Mouse (Mus musculus) liver, embryonic 15.5 days (tissue): ENCODE measurements around the gene 3110009E18Rik. TPM values are rescaled to one million over a fixed set of nuclear protein-coding genes. Genes with fewer than 3 reads are reported as not detected.

ENCODE experiments used
- ATAC-seq: fragments of 200-750 bp; cut with Nextera tagmentation; 2 replicates; pipeline ENCODE4 v1.8.0; 2017; ENCODE audit warnings: moderate number of reproducible peaks, mild to moderate bottlenecking, moderate library complexity; ENCODE audit not compliant: insufficient read depth
- H3K27ac ChIP-seq: fragments of 300-500 bp; sonication (generic); replicated peaks from 2 replicates; pipeline ENCODE4 v1.5.1; 2015; ENCODE audit warnings: mild to moderate bottlenecking, inconsistent platforms
- H3K27me3 ChIP-seq: fragments of 300-500 bp; sonication (generic); 2 replicates; pipeline ENCODE4 v1.6.1; 2015; ENCODE audit warnings: mild to moderate bottlenecking, inconsistent platforms
- H3K36me3 ChIP-seq: fragments of 300-500 bp; sonication (generic); replicated peaks from 2 replicates; pipeline ENCODE4 v1.6.1; 2015; ENCODE audit warnings: moderate library complexity, mild to moderate bottlenecking, inconsistent platforms
- H3K4me1 ChIP-seq: fragments of 300-500 bp; sonication (generic); replicated peaks from 2 replicates; pipeline ENCODE4 v1.6.1; 2015; ENCODE audit warnings: inconsistent platforms
- H3K4me2 ChIP-seq: fragments of 300-500 bp; sonication (generic); 2 replicates; pipeline ENCODE4 v1.6.1; 2015; ENCODE audit warnings: moderate library complexity, mild to moderate bottlenecking, inconsistent platforms
- H3K4me3 ChIP-seq: fragments of 300-500 bp; sonication (generic); replicated peaks from 2 replicates; pipeline ENCODE4 v1.5.1; 2015; ENCODE audit warnings: mild to moderate bottlenecking, inconsistent platforms
- H3K9ac ChIP-seq: fragments of 300-500 bp; sonication (generic); 2 replicates; pipeline ENCODE4 v1.6.1; 2015; ENCODE audit warnings: moderate library complexity, mild to moderate bottlenecking, inconsistent platforms
- H3K9me3 ChIP-seq: fragments of 300-500 bp; sonication (generic); replicated peaks from 2 replicates; pipeline ENCODE4 v1.6.1; 2016; ENCODE audit warnings: inconsistent platforms
- WGBS: fragments of 180-500 bp; shearing (Covaris S2); methylation state at CpG from one replicate; pipeline ENCODE4 v1.1.7; 2015; ENCODE audit warnings: mixed read lengths; ENCODE audit not compliant: insufficient replicate concordance; 5-methylcytosine and 5-hydroxymethylcytosine counted together
- polyA plus RNA-seq: library from polyadenylated mRNA; unstranded; fragments of >200 nt; fragmentation: Nextera tagmentation; extraction: Ambion mirVana; gene quantifications from 2 replicates; pipeline ENCODE4 v1.2.1, GENCODE M21; 2015

Gene 3110009E18Rik
- polyA plus RNA-seq, 1 experiment from 2014 or later: 5.8 TPM

DNA sequence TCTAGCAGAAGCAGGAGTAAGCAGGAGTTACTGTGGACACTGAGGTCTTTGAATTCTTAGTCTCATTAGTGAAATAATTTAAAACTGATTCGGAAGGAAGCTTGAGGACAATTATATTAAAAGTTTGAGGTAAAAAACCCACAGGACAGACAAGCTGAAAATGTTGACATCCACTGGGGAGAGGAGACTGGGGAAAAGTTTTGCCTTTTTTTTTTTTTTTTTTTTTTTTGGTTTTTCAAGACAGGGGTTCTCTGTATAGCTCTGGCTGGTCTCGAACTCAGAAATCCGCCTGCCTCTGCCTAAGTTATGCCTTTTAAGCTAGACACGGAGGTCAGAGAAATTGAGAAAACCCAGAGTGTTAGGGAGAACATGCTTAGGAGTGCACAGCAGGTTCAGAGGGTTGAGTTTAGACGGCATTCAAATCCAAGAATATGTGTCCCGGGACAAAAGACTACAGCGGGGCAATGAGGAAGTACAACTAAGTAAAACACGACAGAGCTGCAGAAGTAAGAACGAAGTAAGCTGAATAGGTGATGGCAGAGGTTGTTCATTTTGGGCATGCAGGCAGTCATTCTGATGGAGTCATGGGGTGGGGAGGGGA lies 1.0 kb downstream of the 3110009E18Rik start:
- peak overlapping the region; percentile 83 for H3K27ac ChIP-seq
- peak overlapping the region; percentile 66 for H3K9ac ChIP-seq
- peaks cover 47% of the 10 kb centered on the region for H3K4me1 ChIP-seq
- peak overlapping the region; percentile 96 for H3K4me2 ChIP-seq
- no peaks in the 10 kb centered on the region for H3K27me3 ChIP-seq
- 58% methylated on average over 9 of the region's 9 CpGs for WGBS
- ATAC-seq: no peak
- H3K9me3 ChIP-seq: no peaks in the 10 kb centered on the region
- H3K4me3 ChIP-seq: peak overlapping the region; percentile 72
- H3K36me3 ChIP-seq: peaks cover 13% of the 10 kb centered on the region

DNA sequence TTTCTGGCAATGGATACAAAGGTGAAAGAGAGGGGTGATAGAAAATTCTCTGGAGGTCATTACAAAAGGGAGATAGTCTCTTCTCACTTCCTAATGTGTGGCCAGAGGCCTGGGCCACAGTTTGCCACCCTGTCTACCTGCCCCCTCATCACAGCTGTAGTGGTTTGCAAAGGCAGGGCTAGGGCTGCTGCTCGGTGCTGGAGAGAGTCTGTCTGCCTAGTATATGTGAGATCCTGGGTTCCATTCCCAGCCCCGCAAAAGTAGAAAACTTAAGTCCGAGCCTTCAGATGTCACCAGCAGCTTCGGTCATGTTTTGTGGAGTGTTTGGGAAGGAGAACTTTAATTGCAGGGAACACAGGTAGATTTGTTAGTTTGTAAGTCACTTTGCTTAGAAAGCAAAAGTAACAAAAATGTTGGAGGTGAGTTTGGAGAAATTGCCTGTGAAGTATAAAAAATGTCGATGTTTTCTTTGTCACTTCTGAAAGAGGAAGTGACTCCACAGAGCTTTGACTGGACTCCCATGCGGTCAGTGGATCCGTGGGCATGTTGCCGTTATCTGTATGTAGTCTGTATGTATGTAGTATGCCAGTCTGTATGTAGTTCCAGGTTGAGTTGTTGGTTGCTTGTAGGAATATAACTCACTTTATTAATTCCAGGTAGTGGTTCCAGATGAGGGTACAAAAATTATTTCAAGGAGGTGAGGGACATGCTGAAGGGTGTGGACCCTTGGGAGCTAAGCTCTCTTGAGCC lies 1.8 kb downstream of the 3110009E18Rik start:
- H3K27me3 ChIP-seq: no peaks in the 10 kb centered on the region
- H3K9ac ChIP-seq: no peak overlapping the region
- no peak overlapping the region for H3K27ac ChIP-seq
- no peak for ATAC-seq
- H3K4me3 ChIP-seq: peak overlapping the region; percentile 72; the same call in 1 of the 2 replicates
- peaks cover 11% of the 10 kb centered on the region; the same call in 1 of the 2 replicates for H3K36me3 ChIP-seq
- no peaks in the 10 kb centered on the region for H3K9me3 ChIP-seq
- whole genome bisulfite sequencing: 71% methylated on average over 8 of the region's 8 CpGs
- peak overlapping the region; percentile 96; the same call in 1 of the 2 replicates for H3K4me2 ChIP-seq
- H3K4me1 ChIP-seq: peaks cover 47% of the 10 kb centered on the region

DNA sequence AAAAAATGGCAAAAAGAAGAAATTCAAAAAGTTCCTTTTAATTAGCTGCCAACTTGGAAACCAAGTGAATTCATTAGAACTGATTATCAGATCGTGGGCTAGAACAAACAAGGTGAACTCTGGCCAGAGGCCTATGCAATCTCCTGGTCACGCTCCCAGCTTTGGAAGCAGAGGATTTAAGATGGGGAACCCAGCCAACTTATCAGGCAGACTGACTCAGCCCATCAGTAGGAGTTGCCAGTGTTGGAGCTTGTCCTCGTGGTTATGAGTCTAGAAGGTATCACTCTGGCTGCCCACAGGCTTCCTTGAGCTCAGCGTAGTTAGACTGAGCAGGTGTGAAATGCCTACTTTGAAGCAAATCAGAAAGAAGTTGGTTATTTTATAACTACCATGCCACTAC lies 3.9 kb downstream of the 3110009E18Rik start:
- Histone ChIP-seq H3K4me2 (no peak overlapping the region), H3K36me3 (no peaks in the 10 kb centered on the region), H3K4me3 (no peak overlapping the region), H3K9me3 (no peaks in the 10 kb centered on the region), H3K9ac (no peak overlapping the region), H3K27ac (no peak overlapping the region), H3K4me1 (peaks cover 33% of the 10 kb centered on the region), H3K27me3 (no peaks in the 10 kb centered on the region)
- no peak for ATAC-seq
- 48% methylated on average over 4 of the region's 4 CpGs for WGBS

DNA sequence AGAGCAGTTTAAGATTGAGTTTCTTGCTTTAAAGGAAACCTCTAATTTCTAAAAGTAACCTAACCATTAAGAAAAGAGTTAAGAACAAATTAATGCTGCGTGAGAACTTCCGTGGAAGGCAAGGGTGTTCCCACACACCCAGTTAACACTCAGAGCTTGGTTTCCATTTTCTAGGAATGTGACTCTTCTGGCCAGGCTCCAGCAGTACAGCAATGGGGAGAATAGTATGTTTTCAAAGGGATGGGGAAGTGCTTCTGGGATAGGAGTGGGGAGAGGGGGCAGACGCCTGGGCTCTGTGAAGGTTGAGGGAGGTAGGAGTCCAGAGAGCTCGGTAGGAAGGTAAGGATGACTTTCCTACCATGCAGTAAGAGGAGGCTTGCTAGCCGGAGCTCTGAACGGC lies 4.5 kb downstream of the 3110009E18Rik start:
- ATAC-seq: no peak

DNA sequence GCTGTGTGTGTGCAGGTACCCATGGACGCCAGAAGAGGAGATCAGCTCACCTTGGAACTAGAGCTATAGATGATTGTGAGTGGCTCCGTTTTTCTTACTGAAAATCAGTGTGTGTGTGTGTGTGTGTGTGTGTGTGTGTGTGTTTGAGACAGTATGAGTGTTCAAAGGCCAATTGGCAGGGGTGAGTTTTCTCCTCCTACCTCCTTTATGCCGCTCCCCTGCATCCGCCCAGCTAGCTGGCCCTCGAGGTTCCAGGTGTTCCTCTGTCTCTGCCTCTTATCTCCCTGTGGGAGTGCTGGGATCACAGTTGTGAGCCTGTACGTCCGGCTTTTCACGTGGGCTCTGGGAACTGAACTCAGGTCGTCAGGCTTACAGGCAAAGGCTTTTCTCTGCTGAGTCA lies 5.3 kb downstream of the 3110009E18Rik start:
- Histone ChIP-seq H3K4me3 (no peak overlapping the region), H3K4me1 (peaks cover 23% of the 10 kb centered on the region), H3K36me3 (no peaks in the 10 kb centered on the region), H3K9ac (no peak overlapping the region), H3K9me3 (no peaks in the 10 kb centered on the region), H3K27me3 (no peaks in the 10 kb centered on the region), H3K4me2 (no peak overlapping the region), H3K27ac (no peak overlapping the region)
- no peak for ATAC-seq
- WGBS: 68% methylated on average over 9 of the region's 9 CpGs

More for the DNA sequence above, 4.5 kb downstream of the 3110009E18Rik start:
- Histone ChIP-seq H3K4me2 (no peak overlapping the region), H3K4me3 (no peak overlapping the region), H3K9me3 (no peaks in the 10 kb centered on the region), H3K27ac (no peak overlapping the region), H3K4me1 (peaks cover 26% of the 10 kb centered on the region), H3K36me3 (no peaks in the 10 kb centered on the region), H3K9ac (no peak overlapping the region), H3K27me3 (no peaks in the 10 kb centered on the region)
- 64% methylated on average over 6 of the region's 6 CpGs for WGBS

DNA sequence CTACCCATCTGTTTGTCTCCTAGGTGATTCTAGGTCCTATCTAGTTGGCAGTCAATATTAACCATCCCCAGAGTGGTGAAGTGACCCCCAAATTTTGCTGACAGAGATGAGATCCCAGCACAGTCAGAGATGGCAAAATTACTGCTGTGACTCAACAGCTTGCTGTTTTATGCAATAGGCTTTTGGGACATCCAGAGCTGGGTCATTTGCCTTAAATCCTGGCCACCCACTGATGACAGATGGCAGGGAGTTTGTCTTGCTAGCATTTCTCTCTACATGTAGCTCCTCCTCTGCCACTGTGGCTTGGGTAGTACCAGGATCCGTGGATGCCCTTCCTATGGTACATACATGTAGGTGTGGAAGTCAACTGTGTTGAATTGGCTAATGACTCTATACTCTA lies 11.4 kb downstream of the 3110009E18Rik start:
- no peak overlapping the region for H3K4me2 ChIP-seq
- H3K36me3 ChIP-seq: no peaks in the 10 kb centered on the region
- no peak for ATAC-seq
- 69% methylated on average over 1 of the region's 1 CpGs for WGBS
- H3K27me3 ChIP-seq: no peaks in the 10 kb centered on the region
- H3K4me1 ChIP-seq: no peaks in the 10 kb centered on the region
- no peak overlapping the region for H3K4me3 ChIP-seq
- H3K9me3 ChIP-seq: no peaks in the 10 kb centered on the region
- H3K9ac ChIP-seq: no peak overlapping the region
- H3K27ac ChIP-seq: no peak overlapping the region

DNA sequence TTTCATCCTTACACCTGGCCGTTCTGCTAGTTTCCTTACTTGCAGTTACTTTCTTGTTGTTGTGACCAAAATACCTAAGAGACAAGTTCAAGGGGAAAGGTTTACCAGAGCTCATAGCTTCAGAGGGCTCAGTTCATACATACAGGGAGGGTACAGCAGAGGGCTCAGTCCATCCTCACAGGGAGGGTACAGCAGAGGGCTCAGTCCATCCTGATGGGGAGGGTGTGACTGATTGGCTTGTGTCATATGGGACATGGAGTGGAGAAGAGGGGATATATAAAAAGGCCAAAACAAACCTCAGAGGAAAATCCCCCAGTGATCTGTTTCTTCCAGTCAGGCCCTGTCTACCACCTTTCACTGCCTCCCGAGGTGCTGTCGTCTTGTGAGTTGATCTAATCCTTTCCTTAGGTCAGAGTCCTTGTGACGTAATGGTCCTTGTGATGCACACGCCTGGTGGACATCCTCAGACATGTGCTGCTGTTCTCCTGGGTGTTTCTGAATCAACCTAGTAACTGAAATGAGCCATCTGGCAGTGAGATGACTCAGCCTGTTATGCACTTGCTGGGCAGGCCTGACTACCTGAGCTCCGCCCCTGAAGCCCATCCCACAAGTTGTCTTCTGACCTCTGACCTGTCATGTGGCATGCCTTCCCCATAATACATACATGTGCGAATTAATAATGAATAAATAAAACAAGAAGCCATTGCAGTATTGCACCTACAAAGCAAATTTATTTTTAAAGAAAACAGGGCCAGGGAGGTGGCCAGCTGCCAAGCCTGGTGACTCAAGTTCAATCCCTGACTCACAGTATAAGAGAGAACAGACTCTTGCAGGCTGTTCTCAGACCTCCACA lies 15.2 kb downstream of the 3110009E18Rik start:
- Histone ChIP-seq H3K27me3 (no peaks in the 10 kb centered on the region), H3K27ac (no peak overlapping the region), H3K36me3 (no peaks in the 10 kb centered on the region), H3K4me2 (no peak overlapping the region), H3K4me3 (no peak overlapping the region), H3K4me1 (no peaks in the 10 kb centered on the region), H3K9ac (no peak overlapping the region), H3K9me3 (no peaks in the 10 kb centered on the region)
- WGBS: 72% methylated on average over 7 of the region's 7 CpGs
- ATAC-seq: no peak

DNA sequence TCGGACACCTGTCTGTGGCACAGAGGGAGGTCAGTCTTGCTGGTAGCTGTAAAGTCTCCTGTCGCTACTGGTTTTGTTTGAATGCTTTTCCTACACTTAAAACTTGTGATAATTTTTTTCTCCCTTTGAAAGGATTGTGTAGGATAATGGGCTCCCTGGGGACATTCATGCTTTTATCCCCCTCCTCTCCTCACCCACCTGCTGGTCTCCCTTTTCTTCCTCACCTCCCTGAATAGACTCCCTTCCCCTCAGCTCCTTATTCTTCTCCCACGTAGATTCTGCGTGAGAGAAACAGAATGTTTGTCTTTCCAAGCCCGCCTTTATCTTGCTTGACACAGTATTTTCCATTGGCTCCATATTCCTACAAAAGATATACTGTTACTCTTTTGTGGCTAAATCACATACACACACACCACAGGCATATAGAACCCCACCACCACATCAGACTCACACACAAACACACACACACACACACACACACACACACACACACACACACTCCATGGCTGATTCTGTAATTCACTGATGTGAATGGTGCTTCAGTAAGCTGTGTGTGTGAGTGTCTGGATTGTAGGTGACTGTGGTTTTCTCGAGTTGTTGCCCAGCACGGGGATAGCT lies 18.0 kb downstream of the 3110009E18Rik start:
- H3K9ac ChIP-seq: no peak overlapping the region
- WGBS: 39% methylated on average over 7 of the region's 7 CpGs
- no peak for ATAC-seq

DNA sequence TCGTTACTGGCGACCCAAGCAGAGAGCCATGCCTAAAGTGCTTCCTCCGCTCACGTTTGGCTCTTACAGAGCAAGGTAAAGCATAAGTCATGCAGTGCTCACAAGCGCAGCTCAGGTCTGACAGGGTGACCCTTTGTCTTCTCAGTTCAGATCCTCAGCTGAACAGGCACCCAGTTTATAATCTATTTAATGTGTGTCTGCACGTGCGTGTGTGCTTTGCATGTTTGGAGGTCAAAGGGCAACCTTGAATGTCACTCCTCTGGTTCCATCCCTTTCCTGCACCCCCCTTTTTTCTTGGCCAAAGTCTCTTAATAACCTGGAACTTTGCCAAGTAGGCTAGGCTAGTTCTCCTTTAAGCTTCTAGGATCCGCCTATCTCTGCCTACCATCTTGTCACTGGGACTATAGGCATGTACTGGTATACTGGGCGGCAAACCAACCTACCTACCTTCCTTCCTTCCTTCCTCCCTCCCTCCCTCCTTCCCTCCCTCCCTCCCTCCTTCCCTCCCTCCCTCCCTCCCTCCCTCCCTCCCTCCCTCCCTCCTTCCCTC lies 19.2 kb downstream of the 3110009E18Rik start:
- H3K9ac ChIP-seq: no peak overlapping the region
- WGBS: 72% methylated on average over 9 of the region's 9 CpGs
- H3K27me3 ChIP-seq: no peaks in the 10 kb centered on the region
- no peak overlapping the region for H3K27ac ChIP-seq
- no peak overlapping the region for H3K4me3 ChIP-seq
- no peaks in the 10 kb centered on the region for H3K9me3 ChIP-seq
- no peak for ATAC-seq
- H3K4me1 ChIP-seq: no peaks in the 10 kb centered on the region
- no peaks in the 10 kb centered on the region for H3K36me3 ChIP-seq
- H3K4me2 ChIP-seq: no peak overlapping the region

More for the DNA sequence above, 18.0 kb downstream of the 3110009E18Rik start:
- no peaks in the 10 kb centered on the region for H3K4me1 ChIP-seq
- H3K4me2 ChIP-seq: no peak overlapping the region
- H3K36me3 ChIP-seq: no peaks in the 10 kb centered on the region
- no peak overlapping the region for H3K4me3 ChIP-seq
- no peaks in the 10 kb centered on the region for H3K9me3 ChIP-seq
- no peaks in the 10 kb centered on the region for H3K27me3 ChIP-seq
- no peak overlapping the region for H3K27ac ChIP-seq

DNA sequence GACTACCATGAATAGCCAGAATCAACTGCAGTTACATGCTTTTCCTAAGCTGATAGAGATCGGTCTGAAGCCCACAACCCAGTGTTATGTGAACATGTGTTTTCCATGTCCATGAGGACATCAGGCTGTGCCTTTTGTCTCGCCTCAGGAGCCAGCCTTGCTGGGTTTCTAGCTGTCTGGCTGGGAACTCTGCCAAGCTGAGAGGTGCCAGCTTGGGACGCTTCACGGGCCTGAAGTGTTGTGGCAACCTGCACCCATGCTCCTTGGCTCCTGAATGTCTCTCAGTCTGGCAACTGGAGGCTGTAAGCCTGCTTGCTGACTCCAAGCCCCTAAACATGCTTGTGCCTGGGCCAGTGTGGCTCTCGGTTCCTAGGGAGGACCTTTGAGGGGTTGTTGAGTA lies 21.6 kb downstream of the 3110009E18Rik start:
- Histone ChIP-seq H3K4me2 (no peak overlapping the region), H3K27ac (no peak overlapping the region), H3K9ac (no peak overlapping the region), H3K36me3 (no peaks in the 10 kb centered on the region), H3K27me3 (no peaks in the 10 kb centered on the region), H3K9me3 (no peaks in the 10 kb centered on the region), H3K4me3 (no peak overlapping the region), H3K4me1 (no peaks in the 10 kb centered on the region)
- no peak for ATAC-seq
- 69% methylated on average over 5 of the region's 5 CpGs for WGBS
